Mouse (Mus musculus) heart, adult 2 months (tissue): ENCODE results near the gene Ndufs6. TPM values are rescaled to one million over a fixed set of nuclear protein-coding genes. Genes with fewer than 3 reads are reported as not detected.

Source experiments
- DNase-seq, 2 experiments: peaks; one replicate each; pipeline ENCODE4 v3.0.0; 2021
- H3K27ac ChIP-seq: fragments of 200-600 bp; 2 replicates; pipeline ENCODE4 v1.8.1; 2022
- H3K27me3 ChIP-seq: fragments of 200-500 bp; 2 replicates; pipeline ENCODE4 v1.6.1; 2012; ENCODE audit warnings: mild to moderate bottlenecking, low read length, inconsistent platforms, mixed read lengths; ENCODE audit not compliant: control insufficient read depth, insufficient read depth
- H3K36me3 ChIP-seq: fragments of 200-500 bp; 2 replicates; pipeline ENCODE4 v1.6.1; 2012; ENCODE audit warnings: low read length, inconsistent platforms; ENCODE audit not compliant: control insufficient read depth, insufficient read depth
- H3K4me1 ChIP-seq: fragments of 200-500 bp; 2 replicates; pipeline ENCODE4 v1.6.1; 2011; ENCODE audit warnings: low read length; ENCODE audit not compliant: control insufficient read depth, insufficient read depth
- H3K4me3 ChIP-seq: fragments of 200-600 bp; 2 replicates; pipeline ENCODE4 v1.8.1; 2022
- H3K79me2 ChIP-seq: fragments of 200-500 bp; replicated peaks from 2 replicates; pipeline ENCODE4 v1.6.1; 2012; ENCODE audit warnings: mild to moderate bottlenecking, inconsistent platforms, low read length, moderate library complexity, mixed read lengths; ENCODE audit not compliant: control insufficient read depth, insufficient read depth
- H3K9ac ChIP-seq: fragments of 200-500 bp; 2 replicates; pipeline ENCODE4 v1.6.1; 2012; ENCODE audit warnings: low read depth, mild to moderate bottlenecking, control low read depth, inconsistent platforms, low read length, mixed read lengths
- CTCF ChIP-seq: fragments of 200-600 bp; IDR thresholded peaks from 2 replicates; pipeline ENCODE4 v1.8.1; 2022; ENCODE audit warnings: antibody characterized with exemption, mild to moderate bottlenecking, moderate library complexity
- EP300 ChIP-seq: fragments of 200-500 bp; IDR thresholded peaks from 2 replicates; pipeline ENCODE4 v1.6.1; 2011; ENCODE audit warnings: low read depth, low read length, control low read depth; ENCODE audit not compliant: insufficient read depth
- POLR2A ChIP-seq: fragments of 200-500 bp; IDR thresholded peaks from 2 replicates; pipeline ENCODE4 v1.6.1; 2011; ENCODE audit warnings: mild to moderate bottlenecking, low read depth, low read length, control low read depth; ENCODE audit not compliant: insufficient read depth
- WGBS: fragments of 180-500 bp; shearing (Covaris S2); methylation state at CpG from one replicate; pipeline ENCODE4 v1.1.7; 2018; 5-methylcytosine and 5-hydroxymethylcytosine counted together
- intact Hi-C: fragments of 180-260 bp; cut with DNase I; formaldehyde crosslinking; loops from one replicate; pipeline ENCODE4 v1.15.1; 2025
- polyA plus RNA-seq: library from polyadenylated mRNA; depleted of rRNA; stranded (reverse); fragments of >200 nt; gene quantifications from 2 replicates; pipeline ENCODE4 v1.2.3, GENCODE M21; 2012
- total RNA-seq, 2 experiments: library from RNA; stranded (reverse); gene quantifications; 2 replicates each; pipeline ENCODE4 v1.2.3; 2021

Ndufs6 gene
- total and polyA plus RNA-seq, 3 experiments, result 494 to 1,284 (median 1,124) TPM

- no peak overlapping the region for H3K4me3 ChIP-seq
- no peaks in the 10 kb centered on the region for H3K27me3 ChIP-seq
- no peak overlapping the region for H3K27ac ChIP-seq
- no peaks in the 10 kb centered on the region for H3K36me3 ChIP-seq
- no peaks in the 10 kb centered on the region for H3K79me2 ChIP-seq
- WGBS, result 69% methylated on average over 1 of the region's 1 CpGs
- peaks cover 4% of the 10 kb centered on the region for H3K4me1 ChIP-seq
- intact Hi-C loops, result no loop called here
- no peak for TF ChIP-seq CTCF
- no peak for TF ChIP-seq POLR2A
- TF ChIP-seq EP300, result no peak
- no peak overlapping the region for H3K9ac ChIP-seq
- no peak for DNase-seq
These were observed 49.1 kb downstream of the Ndufs6 start for GRCm38 (mm10) chr13:73279196-73279595.

DNA sequence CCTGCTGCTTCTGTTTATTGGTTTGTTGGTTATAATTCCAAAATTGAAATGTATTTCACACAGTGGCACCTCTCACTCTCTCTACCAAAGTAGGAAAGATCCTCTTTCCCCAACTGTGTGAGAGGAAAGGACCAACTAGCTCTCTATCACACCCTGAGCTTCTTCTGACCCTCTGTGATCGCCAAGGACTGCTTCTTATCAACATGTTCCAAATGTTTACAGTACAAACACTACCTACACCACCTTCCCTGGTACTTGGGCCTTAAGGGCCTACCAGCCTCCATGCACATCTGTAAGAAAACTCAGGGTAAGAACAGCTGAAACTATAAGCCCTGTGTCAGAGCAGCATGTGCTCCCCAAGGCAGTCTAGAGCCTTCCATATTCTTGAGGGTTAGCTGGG lies 50.5 kb downstream of the Ndufs6 start:
- Histone ChIP-seq H3K27ac (peak overlapping the region; percentile 85), H3K4me3 (no peak overlapping the region), H3K27me3 (no peaks in the 10 kb centered on the region), H3K79me2 (no peaks in the 10 kb centered on the region), H3K36me3 (no peaks in the 10 kb centered on the region), H3K9ac (no peak overlapping the region), H3K4me1 (peaks cover 4% of the 10 kb centered on the region)
- intact Hi-C loops, result no loop called here
- WGBS, result 19% methylated on average over 1 of the region's 1 CpGs
- TF ChIP-seq POLR2A (no peak), CTCF (no peak), EP300 (no peak)
- DNase-seq, result no peak

DNA sequence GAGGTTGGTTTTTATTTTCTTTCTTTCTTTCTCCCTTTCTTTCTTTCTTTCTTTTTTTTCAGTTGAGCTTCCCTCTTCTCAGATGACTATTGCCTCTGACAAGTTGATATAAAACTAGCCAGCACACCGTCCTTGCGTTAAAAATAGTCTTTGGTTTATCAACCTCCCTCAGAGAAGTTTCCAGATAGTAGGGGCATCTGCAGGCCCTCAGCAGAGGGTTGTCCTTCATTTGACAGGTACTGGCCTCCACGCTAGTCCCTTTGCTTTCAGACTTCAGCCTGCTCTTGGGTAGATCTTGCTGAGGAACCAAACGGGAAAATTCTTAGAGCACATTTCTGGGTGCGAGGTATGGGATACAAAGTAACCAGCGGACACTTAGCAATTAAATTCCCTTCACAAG lies 51.0 kb downstream of the Ndufs6 start:
- Histone ChIP-seq H3K4me1 (peaks cover 2% of the 10 kb centered on the region), H3K79me2 (no peaks in the 10 kb centered on the region), H3K9ac (no peak overlapping the region), H3K36me3 (no peaks in the 10 kb centered on the region), H3K4me3 (no peak overlapping the region), H3K27ac (peak overlapping the region; percentile 85), H3K27me3 (no peaks in the 10 kb centered on the region)
- DNase-seq, result peak in 1 of 2 experiments; percentile 40
- 33% methylated on average over 6 of the region's 6 CpGs for WGBS
- intact Hi-C loops, result no loop called here
- TF ChIP-seq CTCF (no peak), POLR2A (0 out of 2 replicates have a peak, but pooled peaks have one; percentile 44), EP300 (peak; percentile 63; the same call in 1 of the 2 replicates)

DNA sequence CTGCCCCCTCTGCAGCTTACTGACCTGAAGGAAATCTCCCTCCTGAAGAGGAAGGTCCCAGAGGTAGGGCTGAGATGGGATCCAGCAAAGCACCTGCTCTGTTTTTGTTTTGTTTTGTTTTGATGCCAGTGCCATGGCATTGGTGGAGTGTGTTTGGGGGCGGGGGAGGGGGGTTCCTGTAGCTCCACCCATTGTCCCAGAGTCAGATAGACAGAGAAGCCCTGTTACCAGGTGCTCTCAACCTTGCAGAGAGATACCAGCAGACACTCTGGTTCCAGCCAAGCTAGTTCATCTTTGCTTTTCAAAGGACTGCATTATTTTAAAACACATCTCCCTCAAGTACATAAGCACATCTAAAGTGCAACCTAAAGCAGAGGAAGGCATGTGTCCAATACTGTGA lies 54.8 kb downstream of the Ndufs6 start:
- Histone ChIP-seq H3K27ac (no peak overlapping the region), H3K4me3 (no peak overlapping the region), H3K4me1 (peaks cover 2% of the 10 kb centered on the region), H3K79me2 (no peaks in the 10 kb centered on the region), H3K9ac (no peak overlapping the region), H3K36me3 (no peaks in the 10 kb centered on the region), H3K27me3 (no peaks in the 10 kb centered on the region; the same call in 1 of the 2 replicates)
- WGBS, result 37% methylated on average over 1 of the region's 1 CpGs
- intact Hi-C loops, result no loop called here
- TF ChIP-seq EP300 (no peak), POLR2A (no peak), CTCF (no peak)
- DNase-seq, result no peak

- no peak overlapping the region for H3K4me3 ChIP-seq
- no peak overlapping the region for H3K9ac ChIP-seq
- no peaks in the 10 kb centered on the region for H3K36me3 ChIP-seq
- intact Hi-C loops, result no loop called here
- H3K27ac ChIP-seq, result peak overlapping the region; percentile 26; the same call in 1 of the 2 replicates
- H3K79me2 ChIP-seq, result no peaks in the 10 kb centered on the region
- DNase-seq, result no peak
- peaks cover 2% of the 10 kb centered on the region; the same call in 1 of the 2 replicates for H3K4me1 ChIP-seq
- no peak for TF ChIP-seq EP300
- TF ChIP-seq CTCF, result no peak
- TF ChIP-seq POLR2A, result no peak
- no peaks in the 10 kb centered on the region; the same call in 1 of the 2 replicates for H3K27me3 ChIP-seq
These were observed 55.5 kb downstream of the Ndufs6 start for GRCm38 (mm10) chr13:73272794-73273282.

- H3K4me1 ChIP-seq, result no peaks in the 10 kb centered on the region; the same call in 1 of the 2 replicates
These were observed 56.8 kb downstream of the Ndufs6 start for GRCm38 (mm10) chr13:73271336-73272242.

More at GRCm38 (mm10) chr13:73271336-73272242, 56.8 kb downstream of the Ndufs6 start:
- TF ChIP-seq EP300, result no peak
- TF ChIP-seq POLR2A, result peak; percentile 32; the same call in 1 of the 2 replicates
- no peak for TF ChIP-seq CTCF
- Histone ChIP-seq H3K9ac (peak overlapping the region; percentile 85), H3K27me3 (peaks cover 2% of the 10 kb centered on the region), H3K27ac (peak overlapping the region; percentile 86), H3K4me3 (peak overlapping the region; percentile 31), H3K36me3 (no peaks in the 10 kb centered on the region), H3K79me2 (no peaks in the 10 kb centered on the region)
- intact Hi-C loops, result no loop called here
- DNase-seq, result peak; percentile 35 to 47
- 1% methylated on average over 53 of the region's 53 CpGs for WGBS
